Mouse (Mus musculus) CH12.LX (cell line): Measurements from ENCODE around the gene Chrnb1. TPM values are rescaled to one million over a fixed set of nuclear protein-coding genes. Genes with fewer than 3 reads are reported as not detected.
A peak's percentile ranks its signal among the peaks of the same experiment; 100 is the strongest.

Experiments used
- DNase-seq: peaks from one replicate; pipeline ENCODE4 v3.0.0-alpha.2; 2013; ENCODE audit errors: extremely low read depth
- H3K27ac ChIP-seq: 2 replicates; pipeline ENCODE4 v1.5.1; 2012; ENCODE audit warnings: low read depth, mild to moderate bottlenecking, control low read depth, moderate library complexity; ENCODE audit not compliant: insufficient read depth
- H3K27me3 ChIP-seq: replicated peaks from 2 replicates; pipeline ENCODE3; 2012; ENCODE audit warnings: inconsistent platforms
- H3K36me3 ChIP-seq, 2 experiments: replicated peaks in 1 of 2; 2 replicates each; pipeline versions ENCODE3 to v1.6.1; 2012; ENCODE audit warnings: inconsistent platforms in 1 of 2, low read length in 1 of 2, mild to moderate bottlenecking in 1 of 2, mixed read lengths in 1 of 2, moderate library complexity in 1 of 2; ENCODE audit not compliant: control insufficient read depth in 1 of 2, insufficient read depth in 1 of 2
- H3K4me1 ChIP-seq, 2 experiments: 2 replicates each; pipeline ENCODE4 v1.6.1; 2012; ENCODE audit warnings: inconsistent platforms in 1 of 2, moderate library complexity in 1 of 2; ENCODE audit not compliant: insufficient read depth in 2 of 2, control insufficient read depth in 1 of 2
- H3K4me2 ChIP-seq: 2 replicates; pipeline ENCODE4 v1.6.1; 2012; ENCODE audit warnings: low read depth, mild to moderate bottlenecking, control low read depth; ENCODE audit not compliant: poor library complexity, insufficient read depth, severe bottlenecking
- H3K4me3 ChIP-seq, 3 experiments: fragments of 150-350 bp in 1 of 3; sonication (generic) in 1 of 3; replicated peaks in 1 of 3; 2 replicates each; pipeline versions ENCODE3 to v1.5.1; 2011 to 2012; ENCODE audit warnings: low read depth in 2 of 3, low read length in 2 of 3, mild to moderate bottlenecking in 2 of 3, moderate library complexity in 2 of 3, control low read depth in 1 of 3, improper control_type of control experiment in 1 of 3, inconsistent platforms in 1 of 3, mixed read lengths in 1 of 3; ENCODE audit not compliant: poor library complexity in 1 of 3
- H3K79me2 ChIP-seq: replicated peaks from 2 replicates; pipeline ENCODE4 v1.6.1; 2012; ENCODE audit warnings: mild to moderate bottlenecking, moderate library complexity; ENCODE audit not compliant: control insufficient read depth, poor library complexity, insufficient read depth, severe bottlenecking; ENCODE audit errors: extremely low read depth
- H3K9ac ChIP-seq: 2 replicates; pipeline ENCODE4 v1.6.1; 2012; ENCODE audit warnings: low read depth, mild to moderate bottlenecking, control low read depth, moderate library complexity; ENCODE audit not compliant: insufficient read depth
- H3K9me3 ChIP-seq: replicated peaks from 2 replicates; pipeline ENCODE3; 2012; ENCODE audit warnings: low read length, inconsistent platforms, mixed read lengths
- CHD2 ChIP-seq: IDR thresholded peaks from 2 replicates; pipeline ENCODE4 v1.6.1; 2011; ENCODE audit warnings: low read length, improper control_type of control experiment
- CTCF ChIP-seq, 2 experiments: IDR thresholded peaks in 1 of 2; conservative IDR thresholded peaks in 1 of 2; 2 replicates each; pipeline ENCODE4 v1.5.1; 2011 to 2012; ENCODE audit warnings: low read depth in 2 of 2, low read length in 2 of 2, improper control_type of control experiment in 1 of 2, inconsistent platforms in 1 of 2, mild to moderate bottlenecking in 1 of 2, moderate library complexity in 1 of 2
- E2F4 ChIP-seq: IDR thresholded peaks from 2 replicates; pipeline ENCODE4 v1.6.1; 2011; ENCODE audit warnings: low read depth, low read length, improper control_type of control experiment; ENCODE audit not compliant: insufficient replicate concordance
- ELF1 ChIP-seq: IDR thresholded peaks from 2 replicates; pipeline ENCODE4 v1.6.1; 2014; ENCODE audit warnings: low read depth, mild to moderate bottlenecking, inconsistent platforms, low read length, improper control_type of control experiment
- GABPA ChIP-seq: IDR thresholded peaks from 2 replicates; pipeline ENCODE4 v1.6.1; 2012; ENCODE audit warnings: low read depth, low read length, improper control_type of control experiment, inconsistent platforms; ENCODE audit not compliant: insufficient replicate concordance
- HCFC1 ChIP-seq: IDR thresholded peaks from 2 replicates; pipeline ENCODE4 v1.6.1; 2012; ENCODE audit warnings: low read depth, mild to moderate bottlenecking, inconsistent platforms, low read length, improper control_type of control experiment
- IRF4 ChIP-seq: IDR thresholded peaks from 2 replicates; pipeline ENCODE4 v1.6.1; 2014; ENCODE audit warnings: low read depth, mild to moderate bottlenecking, inconsistent platforms, low read length, improper control_type of control experiment
- MAX ChIP-seq: IDR thresholded peaks from 2 replicates; pipeline ENCODE4 v1.6.1; 2011; ENCODE audit warnings: low read length, improper control_type of control experiment
- MAZ ChIP-seq: IDR thresholded peaks from 2 replicates; pipeline ENCODE4 v1.6.1; 2012; ENCODE audit warnings: low read depth, mild to moderate bottlenecking, inconsistent platforms, low read length, improper control_type of control experiment, moderate library complexity
- MEF2A ChIP-seq: IDR thresholded peaks from 2 replicates; pipeline ENCODE4 v1.6.1; 2014; ENCODE audit warnings: low read depth, mild to moderate bottlenecking, inconsistent platforms, low read length, improper control_type of control experiment, borderline replicate concordance
- MYC ChIP-seq: IDR thresholded peaks from 2 replicates; pipeline ENCODE4 v1.6.1; 2011; ENCODE audit warnings: low read depth, mild to moderate bottlenecking, improper control_type of control experiment, low read length
- NELFE ChIP-seq: IDR thresholded peaks from 2 replicates; pipeline ENCODE4 v1.6.1; 2011; ENCODE audit warnings: low read depth, low read length, improper control_type of control experiment
- NRF1 ChIP-seq: IDR thresholded peaks from 2 replicates; pipeline ENCODE4 v1.6.1; 2014; ENCODE audit warnings: low read depth, mild to moderate bottlenecking, inconsistent platforms, low read length, improper control_type of control experiment, moderate library complexity
- POLR2A ChIP-seq: IDR thresholded peaks from 2 replicates; pipeline ENCODE4 v1.6.1; 2011; ENCODE audit warnings: low read depth, mild to moderate bottlenecking, improper control_type of control experiment, low read length
- POLR2AphosphoS2 ChIP-seq: IDR thresholded peaks from 2 replicates; pipeline ENCODE4 v1.6.1; 2011; ENCODE audit warnings: low read depth, low read length, improper control_type of control experiment
- RAD21 ChIP-seq: IDR thresholded peaks from 2 replicates; pipeline ENCODE4 v1.6.1; 2011; ENCODE audit warnings: low read depth, mild to moderate bottlenecking, low read length, improper control_type of control experiment, moderate library complexity
- SIN3A ChIP-seq: IDR thresholded peaks from 2 replicates; pipeline ENCODE4 v1.6.1; 2012; ENCODE audit warnings: low read length, improper control_type of control experiment, inconsistent platforms
- SMC3 ChIP-seq: IDR thresholded peaks from 2 replicates; pipeline ENCODE4 v1.6.1; 2011; ENCODE audit warnings: low read depth, low read length, improper control_type of control experiment
- TBP ChIP-seq: conservative IDR thresholded peaks from 2 replicates; pipeline ENCODE4 v1.6.1; 2011; ENCODE audit warnings: low read depth, low read length, improper control_type of control experiment
- TCF12 ChIP-seq: IDR thresholded peaks from 2 replicates; pipeline ENCODE4 v1.6.1; 2014; ENCODE audit warnings: low read depth, mild to moderate bottlenecking, inconsistent platforms, low read length, improper control_type of control experiment
- USF1 ChIP-seq: IDR thresholded peaks from 2 replicates; pipeline ENCODE4 v1.6.1; 2014; ENCODE audit warnings: low read depth, mild to moderate bottlenecking, inconsistent platforms, low read length, improper control_type of control experiment
- USF2 ChIP-seq: conservative IDR thresholded peaks from 2 replicates; pipeline ENCODE4 v1.6.1; 2011; ENCODE audit warnings: low read depth, low read length, improper control_type of control experiment
- ZKSCAN1 ChIP-seq: IDR thresholded peaks from 2 replicates; pipeline ENCODE4 v1.6.1; 2012; ENCODE audit warnings: low read depth, inconsistent platforms, low read length, improper control_type of control experiment, borderline replicate concordance
- ZMIZ1 ChIP-seq: IDR thresholded peaks from 2 replicates; pipeline ENCODE4 v1.6.1; 2012; ENCODE audit warnings: low read depth, mild to moderate bottlenecking, inconsistent platforms, low read length, improper control_type of control experiment
- dilution Hi-C: fragments of 300-500 bp; cut with MboI; formaldehyde crosslinking; loops from 2 replicates; pipeline ENCODE4 v1.14.3; 2020; ENCODE audit warnings: low sequenced_read_pairs; ENCODE audit not compliant: extremely low pct_unique_long_range_greater_than_20kb, extremely low pct_ligation_motif_present
- in situ Hi-C: fragments of 300-500 bp; cut with MboI; formaldehyde crosslinking; loops from 3 replicates; pipeline ENCODE4 v1.14.3; 2019; ENCODE audit warnings: low sequenced_read_pairs, low pct_ligation_motif_present, low pct_unique_long_range_greater_than_20kb, mixed read lengths
- polyA plus RNA-seq: library from polyadenylated mRNA; unstranded; fragments of >175 nt; gene quantifications from 2 replicates; pipeline ENCODE4 v1.2.1, GENCODE M21; 2012; ENCODE audit warnings: low read depth; ENCODE audit not compliant: insufficient read length
- total RNA-seq, 2 experiments: library from RNA; depleted of rRNA; stranded (reverse); fragments of 300-350 nt in 1 of 2; fragments of >200 nt in 1 of 2; gene quantifications; 2 replicates each; pipeline ENCODE4 v1.2.3; 2012 to 2014

The Chrnb1 gene
- total and polyA plus RNA-seq, 3 experiments: 1.9 to 5.9 (median 2.2) TPM

DNA sequence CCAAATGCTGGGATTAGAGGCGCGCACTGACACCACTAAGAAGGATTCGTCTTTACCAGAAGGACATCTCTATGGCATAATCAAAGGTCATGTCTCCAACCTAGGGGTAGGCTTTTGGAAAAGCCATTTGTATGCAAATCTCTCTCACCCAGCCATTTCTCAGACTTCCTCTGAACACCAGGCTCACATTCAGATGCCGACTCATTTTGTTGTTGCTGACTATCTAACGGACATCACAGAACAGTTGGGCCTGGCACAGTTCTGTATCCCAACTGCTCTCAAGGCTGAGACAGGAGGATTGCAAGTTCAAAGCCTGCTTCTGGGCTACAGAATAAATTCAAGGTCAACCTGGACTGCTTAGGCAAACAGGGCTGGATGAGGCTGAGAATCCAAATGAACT is 8.4 kb downstream of the Chrnb1 start:
- dilution Hi-C loops: no loop called here
- DNase-seq: no peak
- no peak overlapping the region for H3K9ac ChIP-seq
- no peak overlapping the region for H3K27ac ChIP-seq
- in situ Hi-C loops: no loop called here
- H3K36me3 ChIP-seq: peaks cover 0 to 6% of the 10 kb centered on the region in 2 experiments
- H3K4me3 ChIP-seq: no peak overlapping the region
- no peak overlapping the region for H3K4me2 ChIP-seq
- peaks cover 0 to 19% of the 10 kb centered on the region in 2 experiments; a peak in 2 of 4 replicates for H3K4me1 ChIP-seq
- H3K9me3 ChIP-seq: no peaks in the 10 kb centered on the region
- H3K79me2 ChIP-seq: no peaks in the 10 kb centered on the region
- TF ChIP-seq MAZ (no peak), TCF12 (no peak), CTCF (conservative IDR thresholded peaks at IDR 0.05 in 1 of 2, IDR thresholded peaks at IDR 0.05 in 1 of 2; ENCODE audit: low read depth in 2 of 2, low read length in 2 of 2) (no peak), IRF4 (no peak), ZMIZ1 (no peak), MAX (no peak), MYC (no peak), SIN3A (no peak)
- no peaks in the 10 kb centered on the region for H3K27me3 ChIP-seq

DNA sequence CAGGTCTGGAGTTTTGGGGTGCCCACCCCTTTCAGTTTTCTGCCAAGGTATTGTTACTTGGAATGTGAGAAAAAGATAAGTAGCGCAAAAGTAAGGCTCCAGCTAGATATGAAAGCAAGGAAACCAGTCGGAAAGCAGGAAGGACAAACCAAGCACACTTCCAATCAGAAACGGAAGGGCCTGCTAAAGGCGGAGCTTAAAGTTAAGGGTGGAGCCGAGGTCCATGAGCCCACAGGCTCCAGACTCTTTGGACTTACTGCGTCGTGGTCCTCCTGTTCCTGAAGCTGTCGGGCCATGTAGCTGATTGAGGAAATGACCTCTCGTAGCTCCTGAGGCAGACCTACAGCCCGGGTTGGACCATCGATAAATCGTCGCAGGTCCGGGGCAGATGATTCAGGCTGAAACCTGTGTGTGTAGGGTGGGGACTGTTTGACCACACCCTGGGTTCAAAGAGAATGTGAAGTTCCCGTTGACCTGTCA is 10.9 kb downstream of the Chrnb1 start:
- peak; percentile 81 for DNase-seq
- dilution Hi-C loops (no loop called here), in situ Hi-C loops (no loop called here)
- H3K36me3 ChIP-seq: peaks cover 0 to 9% of the 10 kb centered on the region in 2 experiments
- peaks cover 0 to 29% of the 10 kb centered on the region in 2 experiments; a peak in 2 of 4 replicates for H3K4me1 ChIP-seq
- H3K27ac ChIP-seq: 0 out of 2 replicates have a peak overlapping the region, but pooled peaks have one; percentile 5
- H3K27me3 ChIP-seq: no peaks in the 10 kb centered on the region
- peak overlapping the region; percentile 46 to 54 (median 49) for H3K4me3 ChIP-seq
- H3K9me3 ChIP-seq: no peaks in the 10 kb centered on the region
- H3K79me2 ChIP-seq: no peaks in the 10 kb centered on the region
- H3K4me2 ChIP-seq: peak overlapping the region; percentile 92
- H3K9ac ChIP-seq: peak overlapping the region; percentile 60
- no peak for TF ChIP-seq ZKSCAN1
- peak; percentile 50 for TF ChIP-seq IRF4
- TF ChIP-seq MEF2A: peak; percentile 35; the same call in 1 of the 2 replicates
- TF ChIP-seq GABPA: no peak
- TF ChIP-seq ELF1: peak; percentile 88
- TF ChIP-seq NRF1: no peak
- TF ChIP-seq POLR2AphosphoS2: peak; percentile 46; the same call in 1 of the 2 replicates
- no peak for TF ChIP-seq USF2
- peak; percentile 82 for TF ChIP-seq SIN3A
- TF ChIP-seq SMC3: no peak
- TF ChIP-seq ZMIZ1: peak; percentile 92
- TF ChIP-seq MAZ: 0 out of 2 replicates have a peak, but pooled peaks have one; percentile 36
- peak; percentile 88 for TF ChIP-seq TBP
- TF ChIP-seq USF1: no peak
- no peak for TF ChIP-seq RAD21
- peak; percentile 69 for TF ChIP-seq HCFC1
- peak; percentile 73 for TF ChIP-seq TCF12
- peak; percentile 88 for TF ChIP-seq NELFE
- TF ChIP-seq CHD2: no peak
- TF ChIP-seq E2F4: no peak
- TF ChIP-seq MYC: 0 out of 2 replicates have a peak, but pooled peaks have one; percentile 37
- peak; percentile 66; the same call in 1 of the 2 replicates for TF ChIP-seq MAX
- peak; percentile 94 for TF ChIP-seq POLR2A
